Mouse (Mus musculus) hindbrain, embryonic 14.5 days (tissue): ENCODE results near the gene Tmem17. TPM values are rescaled to one million over a fixed set of nuclear protein-coding genes. Genes with fewer than 3 reads are reported as not detected.

ENCODE experiments used
- ATAC-seq: fragments of 200-750 bp; cut with Nextera tagmentation; 2 replicates; pipeline ENCODE4 v1.8.0; 2017; ENCODE audit warnings: moderate number of reproducible peaks, mild to moderate bottlenecking, moderate TSS enrichment, moderate library complexity; ENCODE audit not compliant: low FRiP score
- DNase-seq: peaks from one replicate; pipeline ENCODE4 v3.0.0-alpha.2; 2015; ENCODE audit warnings: low spot score
- H3K27ac ChIP-seq: fragments of 300-500 bp; sonication (generic); 2 replicates; pipeline ENCODE4 v1.5.1; 2014; ENCODE audit warnings: mild to moderate bottlenecking, moderate library complexity
- H3K27me3 ChIP-seq: fragments of 300-500 bp; sonication (generic); 2 replicates; pipeline ENCODE4 v1.6.1; 2014; ENCODE audit warnings: mild to moderate bottlenecking, low read length, mixed read lengths; ENCODE audit not compliant: control insufficient read depth, insufficient read depth
- H3K36me3 ChIP-seq: fragments of 300-500 bp; sonication (generic); replicated peaks from 2 replicates; pipeline ENCODE4 v1.6.1; 2014; ENCODE audit not compliant: control insufficient read depth, insufficient read depth
- H3K4me1 ChIP-seq: fragments of 300-500 bp; sonication (generic); replicated peaks from 2 replicates; pipeline ENCODE4 v1.6.1; 2014; ENCODE audit warnings: antibody characterized with exemption, low read length, mixed read lengths; ENCODE audit not compliant: control insufficient read depth, insufficient read depth
- H3K4me2 ChIP-seq: fragments of 300-500 bp; sonication (generic); replicated peaks from 2 replicates; pipeline ENCODE4 v1.6.1; 2014; ENCODE audit warnings: mild to moderate bottlenecking, moderate library complexity
- H3K4me3 ChIP-seq: fragments of 300-500 bp; sonication (generic); replicated peaks from 2 replicates; pipeline ENCODE4 v1.5.1; 2014; ENCODE audit warnings: mild to moderate bottlenecking, low read length
- H3K9ac ChIP-seq: fragments of 300-500 bp; sonication (generic); 2 replicates; pipeline ENCODE4 v1.6.1; 2014
- H3K9me3 ChIP-seq: fragments of 300-500 bp; sonication (generic); 2 replicates; pipeline ENCODE4 v1.6.1; 2016; ENCODE audit warnings: low read length; ENCODE audit not compliant: control insufficient read depth
- WGBS: fragments of 180-500 bp; shearing (Covaris S2); extraction: QIAGEN DNeasy Blood & Tissue Kit; methylation state at CpG from one replicate; pipeline ENCODE4 v1.1.7; 2014; 5-methylcytosine and 5-hydroxymethylcytosine counted together
- polyA plus RNA-seq: library from polyadenylated mRNA; unstranded; fragments of >200 nt; fragmentation: Nextera tagmentation; extraction: Ambion mirVana; gene quantifications from 2 replicates; pipeline ENCODE4 v1.2.1, GENCODE M21; 2014

Tmem17 gene
- polyA plus RNA-seq, 1 experiment from 2014 or later, result 24.2 TPM

- no peaks in the 10 kb centered on the region for H3K27me3 ChIP-seq
- DNase-seq (no peak), ATAC-seq (no peak)
- no peaks in the 10 kb centered on the region for H3K36me3 ChIP-seq
- H3K9me3 ChIP-seq, result no peaks in the 10 kb centered on the region
- H3K9ac ChIP-seq, result no peak overlapping the region
- no peak overlapping the region for H3K4me3 ChIP-seq
- H3K4me1 ChIP-seq, result no peaks in the 10 kb centered on the region
- 87% methylated on average over 9 of the region's 9 CpGs for WGBS
- H3K4me2 ChIP-seq, result no peak overlapping the region
- H3K27ac ChIP-seq, result no peak overlapping the region
These were observed 10.9 kb upstream of the Tmem17 start for GRCm38 (mm10) chr11:22500771-22501566.

- Histone ChIP-seq H3K27ac (peak overlapping the region; percentile 99), H3K4me1 (0 out of 2 replicates have a peak, but pooled peaks cover 8% of the 10 kb centered on the region), H3K9ac (peak overlapping the region; percentile 98), H3K4me2 (peak overlapping the region; percentile 77), H3K27me3 (no peaks in the 10 kb centered on the region), H3K36me3 (0 out of 2 replicates have a peak, but pooled peaks cover 2% of the 10 kb centered on the region), H3K9me3 (0 out of 2 replicates have a peak, but pooled peaks cover 4% of the 10 kb centered on the region), H3K4me3 (peak overlapping the region; percentile 84)
- DNase-seq (peak; percentile 29), ATAC-seq (no peak)
- 30% methylated on average over 11 of the region's 11 CpGs for WGBS
These were observed 1.2 kb downstream of the Tmem17 start for GRCm38 (mm10) chr11:22513075-22513474.

GRCm38 (mm10) chr11:22515061-22515460 lies 3.2 kb downstream of the Tmem17 start:
- ATAC-seq (no peak), DNase-seq (no peak)
- 0 out of 2 replicates have a peak, but pooled peaks cover 8% of the 10 kb centered on the region for H3K4me1 ChIP-seq
- H3K4me2 ChIP-seq, result no peak overlapping the region
- H3K36me3 ChIP-seq, result peaks cover 16% of the 10 kb centered on the region; the same call in 1 of the 2 replicates
- H3K27me3 ChIP-seq, result no peaks in the 10 kb centered on the region
- no peak overlapping the region for H3K9ac ChIP-seq
- H3K27ac ChIP-seq, result no peak overlapping the region
- H3K9me3 ChIP-seq, result 0 out of 2 replicates have a peak, but pooled peaks cover 4% of the 10 kb centered on the region
- 99% methylated on average over 2 of the region's 2 CpGs for WGBS
- no peak overlapping the region for H3K4me3 ChIP-seq

- peaks cover 9% of the 10 kb centered on the region; the same call in 1 of the 2 replicates for H3K9me3 ChIP-seq
- H3K27ac ChIP-seq, result no peak overlapping the region
- no peaks in the 10 kb centered on the region for H3K27me3 ChIP-seq
- DNase-seq, result no peak
- 76% methylated on average over 6 of the region's 6 CpGs for WGBS
- 0 out of 2 replicates have a peak, but pooled peaks cover 4% of the 10 kb centered on the region for H3K4me1 ChIP-seq
- H3K9ac ChIP-seq, result no peak overlapping the region
- H3K4me3 ChIP-seq, result no peak overlapping the region
- peaks cover 19% of the 10 kb centered on the region; the same call in 1 of the 2 replicates for H3K36me3 ChIP-seq
- ATAC-seq, result no peak
- no peak overlapping the region for H3K4me2 ChIP-seq
These were observed 6.6 kb downstream of the Tmem17 start for GRCm38 (mm10) chr11:22518445-22518844.

- H3K4me3 ChIP-seq, result no peak overlapping the region
- H3K4me1 ChIP-seq, result no peaks in the 10 kb centered on the region
- no peak overlapping the region for H3K4me2 ChIP-seq
- peaks cover 19% of the 10 kb centered on the region; the same call in 1 of the 2 replicates for H3K36me3 ChIP-seq
- ATAC-seq (no peak), DNase-seq (no peak)
- 94% methylated on average over 4 of the region's 4 CpGs for WGBS
- H3K27me3 ChIP-seq, result no peaks in the 10 kb centered on the region
- H3K9ac ChIP-seq, result no peak overlapping the region
- no peak overlapping the region for H3K27ac ChIP-seq
- peaks cover 9% of the 10 kb centered on the region; the same call in 1 of the 2 replicates for H3K9me3 ChIP-seq
These were observed 8.4 kb downstream of the Tmem17 start for GRCm38 (mm10) chr11:22520251-22520650.

- Histone ChIP-seq H3K4me3 (no peak overlapping the region), H3K36me3 (peaks cover 7% of the 10 kb centered on the region; the same call in 1 of the 2 replicates), H3K4me2 (no peak overlapping the region), H3K9ac (no peak overlapping the region), H3K4me1 (no peaks in the 10 kb centered on the region), H3K9me3 (peaks cover 10% of the 10 kb centered on the region; the same call in 1 of the 2 replicates), H3K27ac (no peak overlapping the region), H3K27me3 (no peaks in the 10 kb centered on the region)
- 87% methylated on average over 1 of the region's 1 CpGs for WGBS
- no peak for DNase-seq
- no peak for ATAC-seq
These were observed 12.7 kb downstream of the Tmem17 start for GRCm38 (mm10) chr11:22524606-22525005.

GRCm38 (mm10) chr11:22540600-22540999 lies 28.7 kb downstream of the Tmem17 start:
- 70% methylated on average over 1 of the region's 1 CpGs for WGBS
- Histone ChIP-seq H3K27me3 (no peaks in the 10 kb centered on the region), H3K4me1 (no peaks in the 10 kb centered on the region), H3K27ac (no peak overlapping the region), H3K4me3 (no peak overlapping the region), H3K9ac (no peak overlapping the region), H3K4me2 (no peak overlapping the region), H3K36me3 (no peaks in the 10 kb centered on the region), H3K9me3 (no peaks in the 10 kb centered on the region)
- ATAC-seq (no peak), DNase-seq (no peak)

GRCm38 (mm10) chr11:22560061-22560460 lies 48.2 kb downstream of the Tmem17 start:
- H3K27ac ChIP-seq, result peak overlapping the region; percentile 73
- DNase-seq, result no peak
- H3K4me2 ChIP-seq, result no peak overlapping the region
- H3K36me3 ChIP-seq, result no peaks in the 10 kb centered on the region
- H3K4me1 ChIP-seq, result 0 out of 2 replicates have a peak, but pooled peaks cover 11% of the 10 kb centered on the region
- no peak overlapping the region for H3K9ac ChIP-seq
- no peak overlapping the region for H3K4me3 ChIP-seq
- 30% methylated on average over 1 of the region's 1 CpGs for WGBS
- H3K27me3 ChIP-seq, result no peaks in the 10 kb centered on the region
- peak; percentile 54; the same call in 1 of the 2 replicates for ATAC-seq
- no peaks in the 10 kb centered on the region for H3K9me3 ChIP-seq

GRCm38 (mm10) chr11:22560503-22561328 lies 48.8 kb downstream of the Tmem17 start:
- Histone ChIP-seq H3K27ac (peak overlapping the region; percentile 73), H3K9ac (peak overlapping the region; percentile 29), H3K4me3 (no peak overlapping the region)

More at GRCm38 (mm10) chr11:22560503-22561328, 48.8 kb downstream of the Tmem17 start:
- Histone ChIP-seq H3K4me1 (0 out of 2 replicates have a peak, but pooled peaks cover 11% of the 10 kb centered on the region), H3K4me2 (no peak overlapping the region), H3K36me3 (no peaks in the 10 kb centered on the region), H3K9me3 (no peaks in the 10 kb centered on the region), H3K27me3 (no peaks in the 10 kb centered on the region)
- peak; percentile 88 for ATAC-seq
- 26% methylated on average over 6 of the region's 6 CpGs for WGBS
- peak; percentile 73 for DNase-seq
